Mouse (Mus musculus): ENCODE data around the gene Samd4.

The Samd4 gene

DNA sequence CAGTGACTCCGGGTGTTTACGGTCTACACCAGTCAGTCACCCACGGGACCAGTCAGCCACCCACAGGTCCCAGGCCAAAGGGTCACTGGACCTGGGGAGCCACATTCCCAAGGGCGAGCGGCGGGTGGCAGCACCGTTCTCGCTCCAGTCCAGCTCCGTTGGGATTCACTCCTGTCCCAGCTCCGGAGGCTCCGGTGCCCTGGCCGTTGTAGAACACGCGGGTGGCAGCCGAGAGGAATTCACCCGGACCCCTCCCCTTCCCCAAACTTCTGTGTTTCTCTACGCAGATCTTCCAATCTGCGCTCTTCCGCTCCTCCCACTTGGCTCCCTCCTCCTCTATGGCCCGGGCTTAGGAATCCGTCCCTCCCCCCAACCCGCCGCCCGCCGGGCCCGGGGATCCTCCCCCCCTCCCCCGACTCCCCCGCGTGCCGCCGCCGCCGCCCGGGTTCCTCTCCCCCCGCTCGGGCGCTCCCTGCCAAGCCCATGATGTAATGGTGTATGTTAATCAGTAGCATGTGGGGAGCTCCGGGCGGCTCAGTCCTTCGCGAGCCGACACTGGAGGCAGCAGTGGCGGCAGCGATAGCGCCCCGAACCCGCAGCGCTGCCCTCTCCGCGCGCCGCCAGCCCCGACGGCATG is at the start of gene Samd4:
TSS of gene Samd4 (plus strand) at position 424 of the 637 bp plus-strand sequence.
- peak; percentile 21 to 48 for DNase-seq (ENCODE audit: low spot score in 2 of 2)

DNA sequence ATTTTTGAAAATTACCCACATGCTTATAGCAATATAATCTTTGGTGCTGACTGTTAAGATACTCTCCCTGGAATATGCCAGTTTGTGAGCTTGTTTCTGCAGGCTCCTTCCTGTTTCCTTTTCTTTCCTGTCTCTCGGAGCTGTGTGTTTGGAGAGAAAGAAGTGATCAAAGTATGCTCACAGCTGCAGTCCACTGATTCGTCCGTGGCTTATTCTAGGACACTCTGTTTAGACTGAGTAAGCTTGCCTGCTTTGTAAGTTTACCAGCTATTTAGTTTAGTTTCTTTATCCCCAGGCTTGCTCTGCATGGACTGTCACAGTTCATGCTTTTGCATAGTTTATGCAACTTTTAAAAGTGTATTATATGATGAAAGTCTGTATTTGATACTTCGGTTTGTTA is 43.3 kb upstream of the Samd4 start:
- DNase-seq (ENCODE audit: low spot score in 2 of 2) = no peak

DNA sequence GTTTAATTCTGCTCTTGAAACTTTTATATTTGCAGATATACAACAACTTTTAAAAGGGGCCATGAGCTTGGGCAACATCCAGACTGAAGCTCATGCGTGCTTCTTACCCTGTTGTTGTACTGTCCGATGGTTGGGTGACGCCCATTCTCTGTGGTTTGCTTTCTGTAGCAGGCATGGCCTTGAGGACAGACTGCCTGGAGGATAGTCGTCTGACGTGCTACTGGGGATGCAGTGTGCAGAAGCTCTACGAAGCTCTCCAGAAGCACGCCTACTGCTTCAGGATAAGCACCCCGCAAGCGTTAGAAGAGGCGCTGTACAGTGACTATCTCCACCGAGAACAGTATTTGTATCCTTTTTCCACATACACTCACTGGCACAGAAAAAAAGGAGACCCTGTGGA is 36.9 kb upstream of the Samd4 start:
- DNase-seq (ENCODE audit: low spot score in 2 of 2) = no peak

DNA sequence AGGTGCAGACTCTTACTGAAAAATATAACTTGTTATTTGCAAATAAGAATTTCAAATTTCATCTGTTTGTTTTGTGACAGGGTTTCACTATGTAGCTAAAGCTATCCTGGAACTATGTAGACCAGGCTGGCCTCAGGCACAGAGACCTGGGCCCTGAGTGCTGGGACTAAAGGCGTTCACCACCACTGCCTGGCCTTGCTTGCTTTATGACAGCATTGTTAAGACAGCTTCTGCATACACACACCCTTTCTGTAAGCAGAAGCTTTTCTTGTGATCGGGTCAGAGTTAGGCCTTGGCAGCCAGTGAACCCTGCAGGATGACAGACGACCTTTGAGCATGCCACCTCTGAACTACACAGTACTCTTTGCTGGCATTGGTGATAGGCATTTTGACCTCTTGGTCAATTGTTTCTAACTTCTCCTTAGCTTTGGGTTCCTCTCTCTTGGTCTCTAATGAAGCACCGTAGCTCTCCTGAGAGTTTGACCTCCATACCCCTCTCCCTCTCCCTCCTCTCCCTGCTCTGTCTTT is 34.5 kb upstream of the Samd4 start:
- no peak for DNase-seq (ENCODE audit: low spot score in 2 of 2)

DNA sequence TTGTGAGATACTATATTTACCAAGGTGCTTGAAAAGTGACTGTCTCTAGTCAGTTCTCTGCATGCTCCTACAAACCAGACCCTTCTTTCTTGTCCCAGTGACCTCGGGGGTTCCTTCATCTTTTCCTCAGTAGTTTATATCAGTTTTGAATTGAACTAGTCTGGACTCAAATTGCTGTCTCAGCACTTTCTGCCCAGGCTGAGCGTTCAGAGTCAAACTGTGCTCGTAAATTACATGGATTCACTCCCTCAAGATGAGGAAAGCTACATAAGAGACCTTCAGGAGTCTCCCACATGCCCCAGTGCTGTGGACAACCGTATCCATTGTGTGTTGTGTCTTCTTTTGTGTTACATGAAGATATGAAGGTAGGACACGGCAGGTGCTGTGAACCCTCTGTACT is 33.9 kb upstream of the Samd4 start:
- DNase-seq (ENCODE audit: low spot score in 2 of 2) = no peak

- DNase-seq (ENCODE audit: low spot score in 2 of 2) = no peak
Observed at GRCm38 (mm10) chr14:46849769-46850168, 32.9 kb upstream of the Samd4 start.

GRCm38 (mm10) chr14:46853677-46854076 is 29.0 kb upstream of the Samd4 start:
- DNase-seq (ENCODE audit: low spot score in 2 of 2) = no peak

GRCm38 (mm10) chr14:46862922-46863321 is 19.7 kb upstream of the Samd4 start:
- DNase-seq (ENCODE audit: low spot score in 2 of 2) = no peak

DNA sequence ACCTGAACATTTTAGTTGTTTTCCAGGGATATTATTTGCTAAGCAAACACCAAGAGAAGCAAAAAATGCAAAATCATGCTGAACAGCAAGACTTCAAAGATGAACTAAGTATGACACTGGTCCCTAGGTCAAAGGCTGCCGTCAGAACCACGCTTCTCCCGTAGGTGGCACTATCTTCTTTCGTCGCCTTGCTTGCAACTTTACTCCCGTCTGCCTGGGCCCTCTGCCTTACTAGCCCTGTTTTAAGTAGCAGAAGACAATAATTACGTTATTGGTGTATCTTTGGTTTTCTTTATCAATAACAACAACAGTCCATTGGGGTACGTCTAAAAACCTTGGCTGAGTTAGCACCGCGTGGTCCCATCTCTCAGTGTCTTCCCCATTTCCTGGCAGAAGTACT is 1.7 kb upstream of the Samd4 start:
- peak; percentile 26 to 30 for DNase-seq (ENCODE audit: low spot score in 2 of 2)

GRCm38 (mm10) chr14:46881581-46882430 is 848 bp upstream of the Samd4 start:
- no peak for DNase-seq (ENCODE audit: low spot score in 2 of 2)

DNA sequence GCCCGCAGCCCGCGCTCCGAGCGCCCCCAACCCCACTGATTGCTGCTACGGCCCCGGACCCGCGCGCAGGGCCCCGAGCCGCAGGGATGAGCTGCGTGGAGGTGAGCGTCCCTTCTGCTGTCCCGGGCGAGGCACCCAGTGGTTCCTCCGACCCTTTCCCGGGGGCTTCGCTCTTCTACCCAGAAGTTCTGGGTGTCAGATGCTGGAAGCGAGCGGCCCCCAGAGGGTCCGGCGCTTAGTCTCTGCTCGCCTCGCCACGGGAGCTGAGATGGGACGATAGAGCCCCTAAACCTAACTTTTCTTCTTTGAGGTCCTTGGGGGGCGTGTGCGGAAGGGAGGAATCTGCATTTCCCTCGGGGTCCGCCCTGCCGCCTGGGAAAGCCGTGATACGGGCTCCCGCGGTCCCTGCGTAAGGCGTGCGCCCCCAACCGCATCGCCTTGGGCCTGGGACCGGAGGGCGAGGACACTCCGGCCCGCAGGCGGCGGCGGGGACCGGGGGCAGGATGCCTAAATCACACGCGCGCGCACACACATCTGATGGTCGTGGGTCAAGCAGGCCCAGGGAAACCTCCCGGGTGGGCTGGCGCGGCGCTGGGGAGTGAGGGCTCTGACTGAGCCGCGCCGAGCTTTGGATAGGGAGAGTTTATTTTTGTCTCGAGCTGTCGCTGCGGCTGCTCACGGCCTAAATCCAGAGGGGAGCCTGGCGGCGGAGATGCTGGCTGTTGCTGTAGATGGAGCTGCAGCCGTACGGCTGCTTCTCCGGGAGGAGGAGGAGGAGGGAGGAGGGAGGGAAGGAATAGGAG is 615 bp downstream of the Samd4 start:
- DNase-seq (ENCODE audit: low spot score in 2 of 2) = no peak

DNA sequence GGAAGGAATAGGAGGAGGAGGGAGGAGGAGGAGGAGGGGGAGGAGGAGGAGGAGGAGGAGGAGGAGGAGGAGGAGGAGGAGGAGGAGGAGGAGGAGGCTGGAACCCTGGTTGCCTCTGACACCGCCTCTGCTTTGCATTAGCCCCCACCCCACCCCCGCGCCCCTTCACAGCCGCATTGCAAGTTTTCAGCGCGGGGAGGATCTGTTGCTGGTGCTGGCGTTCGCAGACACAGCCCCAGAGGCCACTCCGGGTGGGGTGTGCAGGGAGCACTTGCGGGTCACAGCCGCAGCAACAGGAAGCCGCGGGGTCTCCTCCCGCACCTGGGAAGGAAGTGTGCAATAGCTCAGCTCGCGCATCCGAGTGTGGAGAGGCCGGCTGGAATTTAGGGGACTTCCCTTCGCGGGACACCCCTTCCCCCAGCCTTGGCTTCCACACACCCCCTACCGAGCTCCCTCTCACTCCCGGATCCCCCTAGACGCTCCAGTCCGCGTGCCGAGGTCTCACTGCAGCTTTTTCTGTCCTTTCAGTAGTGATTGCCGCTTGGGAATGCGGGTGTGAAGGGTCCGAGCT is 1.3 kb downstream of the Samd4 start:
- DNase-seq (ENCODE audit: low spot score in 2 of 2) = no peak

- peak in 1 of 2 experiments; percentile 15 for DNase-seq (ENCODE audit: low spot score in 2 of 2)
Observed at GRCm38 (mm10) chr14:46884701-46885428, 2.2 kb downstream of the Samd4 start.

DNA sequence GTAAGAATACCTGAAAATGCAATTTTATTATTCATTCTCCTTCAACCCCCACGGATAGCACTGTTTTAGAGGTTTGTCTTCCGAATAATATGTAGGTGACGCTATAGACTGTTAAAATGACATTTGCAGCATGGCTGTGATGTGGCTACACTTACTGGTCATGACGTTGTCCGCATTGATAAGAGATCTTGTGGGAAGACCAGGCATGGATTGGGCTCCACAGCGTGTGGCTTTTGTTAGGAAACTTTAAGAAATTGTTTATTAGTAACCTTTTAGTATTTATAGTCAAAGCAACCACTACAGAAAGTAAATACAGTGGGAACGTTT is 2.7 kb downstream of the Samd4 start:
- no peak for DNase-seq (ENCODE audit: low spot score in 2 of 2)

- DNase-seq (ENCODE audit: low spot score in 2 of 2) = no peak
Observed at GRCm38 (mm10) chr14:46885891-46886301, 3.2 kb downstream of the Samd4 start.

DNA sequence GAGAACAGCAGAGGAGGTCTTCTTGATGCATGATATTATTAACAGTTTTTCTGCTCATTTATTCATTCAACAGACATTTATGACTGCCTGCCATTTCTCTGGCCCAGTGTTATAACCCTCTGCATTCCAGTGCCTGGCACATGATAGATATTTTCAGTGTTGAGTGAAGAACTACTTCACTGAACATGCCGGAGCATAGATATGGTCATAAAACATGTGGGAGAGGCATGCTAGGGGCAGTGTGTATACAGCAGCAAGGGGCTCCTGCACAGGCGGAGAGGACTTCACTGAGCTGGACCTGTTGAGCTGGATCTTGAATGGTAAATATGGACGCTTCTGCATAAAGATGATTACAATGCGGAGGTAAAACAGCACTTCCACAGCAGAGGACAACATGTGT is 6.4 kb downstream of the Samd4 start:
- DNase-seq (ENCODE audit: low spot score in 2 of 2) = no peak

DNA sequence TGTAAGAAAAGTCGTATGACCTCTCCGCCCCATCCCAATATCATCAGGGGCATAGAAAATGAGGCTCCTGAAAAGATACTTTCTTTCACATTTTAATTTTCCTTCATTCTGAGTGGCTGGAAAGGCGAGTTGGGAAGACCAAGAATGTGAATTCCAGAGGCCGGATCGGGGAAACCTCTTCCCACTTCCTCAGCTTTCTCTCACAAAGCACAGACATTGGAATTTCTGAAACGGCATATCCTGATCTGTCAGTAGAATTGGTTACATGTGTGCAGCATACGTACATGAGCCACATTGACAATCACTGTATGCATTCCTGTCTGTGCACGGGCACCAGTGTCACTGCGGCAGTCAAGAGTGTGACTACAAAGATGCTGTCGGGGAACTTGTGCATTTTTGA is 11.3 kb downstream of the Samd4 start:
- no peak for DNase-seq (ENCODE audit: low spot score in 2 of 2)

GRCm38 (mm10) chr14:46897953-46898352 is 15.3 kb downstream of the Samd4 start:
- DNase-seq (ENCODE audit: low spot score in 2 of 2) = no peak

GRCm38 (mm10) chr14:46898626-46899025 is 16.0 kb downstream of the Samd4 start:
- DNase-seq (ENCODE audit: low spot score in 2 of 2) = no peak

- no peak for DNase-seq (ENCODE audit: low spot score in 2 of 2)
Observed at GRCm38 (mm10) chr14:46902498-46903087, 19.9 kb downstream of the Samd4 start.

- no peak for DNase-seq (ENCODE audit: low spot score in 2 of 2)
Observed at GRCm38 (mm10) chr14:46904276-46904675, 21.6 kb downstream of the Samd4 start.

Data from spleen, postnatal 36 days (tissue).